15 mouse cellular contexts compared by ENCODE assay signal in the genomic region with DNA sequence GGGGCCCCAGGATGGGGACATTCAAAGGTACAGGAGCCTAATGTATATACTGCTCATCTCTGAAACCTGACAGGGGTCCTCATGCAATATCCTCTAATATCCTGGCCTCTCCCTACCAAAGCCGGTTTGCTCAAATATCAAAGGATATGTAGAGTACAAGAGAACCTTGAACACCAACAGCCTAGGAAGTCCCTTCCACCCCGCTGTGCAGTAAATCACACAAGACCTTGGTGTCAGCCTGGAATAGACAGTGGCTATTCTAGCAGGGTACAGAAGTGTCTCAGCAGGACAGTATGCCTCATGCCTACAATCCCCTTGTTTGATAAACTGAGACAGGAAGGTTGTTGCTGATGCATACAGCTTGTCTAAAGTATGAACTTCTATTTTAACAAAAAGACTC. TPM values are rescaled to one million over a fixed set of nuclear protein-coding genes. Genes with fewer than 3 reads are reported as not detected.
"Had no signal": no experiment of that assay in that cellular context is flagged by ENCODE, and none has a peak within 500 bp of the region (broad histone marks: within the 10 kb centered on the region; RNA-seq: fewer than 3 reads in every experiment).

No protein-coding gene starts in this region.

- DNase-seq: heart, postnatal 10 days; heart, postnatal 14 days; heart, postnatal 36 days; kidney, adult 11 months; kidney, adult 18-20 months; kidney, adult 2 months; kidney, adult 9 months; kidney, postnatal 10 days; kidney, postnatal 14 days; kidney, postnatal 25 days; kidney, postnatal 36 days; kidney, postnatal 4 days; layer of hippocampus, adult 9-11 months; layer of hippocampus, postnatal 36 days had no signal

RNA-seq across cellular contexts. Expression of gene Sall1, which starts 46.7 kb away (rescaled TPM):
- total RNA-seq: hematopoietic stem cell, adult 5-6 weeks had no signal
